Mouse (Mus musculus) midbrain, embryonic 14.5 days (tissue): ENCODE data around the gene Tmem88. TPM values are rescaled to one million over a fixed set of nuclear protein-coding genes. Genes with fewer than 3 reads are reported as not detected.

Source experiments
- ATAC-seq: fragments of 200-750 bp; cut with Nextera tagmentation; 2 replicates; pipeline ENCODE4 v1.8.0; 2017; ENCODE audit warnings: moderate number of reproducible peaks, moderate library complexity; ENCODE audit not compliant: low FRiP score, low TSS enrichment
- DNase-seq: peaks from one replicate; pipeline ENCODE4 v3.0.0-alpha.2; 2015
- H3K27ac ChIP-seq: fragments of 300-500 bp; sonication (generic); replicated peaks from 2 replicates; pipeline ENCODE4 v1.5.1; 2014; ENCODE audit warnings: mild to moderate bottlenecking, low read depth, low read length, moderate library complexity
- H3K27me3 ChIP-seq: fragments of 300-500 bp; sonication (generic); 2 replicates; pipeline ENCODE4 v1.6.1; 2014; ENCODE audit warnings: low read length, control low read depth, mixed read lengths; ENCODE audit not compliant: control insufficient read depth, insufficient read depth
- H3K36me3 ChIP-seq: fragments of 300-500 bp; sonication (generic); 2 replicates; pipeline ENCODE4 v1.6.1; 2014; ENCODE audit warnings: low read length, control low read depth; ENCODE audit not compliant: control insufficient read depth, insufficient read depth
- H3K4me1 ChIP-seq: fragments of 300-500 bp; sonication (generic); 2 replicates; pipeline ENCODE4 v1.6.1; 2014; ENCODE audit warnings: mild to moderate bottlenecking, antibody characterized with exemption, low read length, control low read depth; ENCODE audit not compliant: control insufficient read depth, insufficient read depth
- H3K4me2 ChIP-seq: fragments of 300-500 bp; sonication (generic); 2 replicates; pipeline ENCODE4 v1.6.1; 2014; ENCODE audit warnings: mild to moderate bottlenecking, low read length, moderate library complexity
- H3K4me3 ChIP-seq: fragments of 300-500 bp; sonication (generic); replicated peaks from 2 replicates; pipeline ENCODE4 v1.5.1; 2014; ENCODE audit warnings: low read depth, low read length
- H3K9ac ChIP-seq: fragments of 300-500 bp; sonication (generic); replicated peaks from 2 replicates; pipeline ENCODE4 v1.6.1; 2014; ENCODE audit warnings: mild to moderate bottlenecking, low read length, moderate library complexity
- H3K9me3 ChIP-seq: fragments of 300-500 bp; sonication (generic); 2 replicates; pipeline ENCODE4 v1.6.1; 2016; ENCODE audit warnings: low read length, control low read depth, mixed read lengths; ENCODE audit not compliant: control insufficient read depth
- WGBS: fragments of 180-500 bp; shearing (Covaris S2); extraction: QIAGEN DNeasy Blood & Tissue Kit; methylation state at CpG from one replicate; pipeline ENCODE4 v1.1.7; 2014; 5-methylcytosine and 5-hydroxymethylcytosine counted together
- polyA plus RNA-seq: library from polyadenylated mRNA; unstranded; fragments of >200 nt; fragmentation: Nextera tagmentation; extraction: Ambion mirVana; gene quantifications from 2 replicates; pipeline ENCODE4 v1.2.1, GENCODE M21; 2014

Gene Tmem88
- polyA plus RNA-seq, 1 experiment from 2014 or later: 4.9 TPM

DNA sequence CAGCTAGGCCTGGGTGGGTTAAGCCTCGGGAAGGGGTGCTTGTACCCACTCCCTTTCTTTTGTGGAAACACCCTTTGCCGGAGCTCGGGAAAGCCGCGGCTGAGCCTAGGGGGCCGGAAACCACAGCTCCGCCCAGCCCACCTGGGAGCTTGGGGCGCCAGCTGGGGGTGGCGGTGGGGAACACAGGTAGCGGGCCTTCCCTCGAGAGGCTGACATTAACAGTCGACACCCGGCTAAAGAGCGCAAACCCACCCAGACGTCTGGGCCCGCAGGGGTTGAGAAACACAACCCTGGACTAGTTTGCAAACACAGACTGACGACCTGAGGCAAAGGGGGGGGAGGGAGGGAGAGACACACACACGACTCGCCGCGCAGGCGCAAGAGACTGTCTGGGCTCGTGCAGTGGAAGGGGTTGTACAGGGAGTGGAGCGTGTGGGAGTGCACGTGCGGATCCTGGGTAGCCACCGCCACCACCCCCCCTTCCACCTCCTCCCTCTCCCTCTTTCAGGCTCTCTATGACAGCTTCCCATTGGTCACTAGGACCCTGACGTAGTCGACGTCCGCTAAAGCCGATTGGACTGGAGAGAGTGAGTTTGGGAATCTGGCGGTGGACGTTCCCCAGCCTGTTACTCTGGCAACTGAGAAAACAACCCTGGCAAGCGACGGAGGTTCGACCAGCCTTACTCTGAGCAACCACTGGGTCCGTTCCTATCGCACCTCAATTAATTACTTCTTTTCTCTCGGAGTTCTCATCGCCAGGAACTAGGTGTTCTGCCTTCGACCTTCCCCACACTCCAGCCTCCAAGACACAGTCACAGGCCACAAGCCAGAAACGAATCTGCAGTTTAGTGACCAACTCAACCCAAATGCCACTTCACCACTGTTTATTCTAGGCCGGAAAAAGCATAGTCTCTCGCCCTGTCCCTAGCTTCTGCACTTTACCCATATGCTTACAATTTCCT is 20.7 kb upstream of the Tmem88 start:
- peaks cover 43% of the 10 kb centered on the region for H3K4me1 ChIP-seq
- under 1% methylated on average over 45 of the region's 45 CpGs for WGBS

GRCm38 (mm10) chr11:69417449-69418384 is 19.7 kb upstream of the Tmem88 start:
- H3K9me3 ChIP-seq: no peaks in the 10 kb centered on the region
- DNase-seq (peak; percentile 95), ATAC-seq (peak; percentile 53)
- H3K4me3 ChIP-seq: peak overlapping the region; percentile 62
- H3K4me1 ChIP-seq: peaks cover 53% of the 10 kb centered on the region
- H3K36me3 ChIP-seq: peaks cover 5% of the 10 kb centered on the region
- under 1% methylated on average over 39 of the region's 39 CpGs for WGBS
- H3K4me2 ChIP-seq: peak overlapping the region; percentile 99
- H3K9ac ChIP-seq: peak overlapping the region; percentile 59
- peak overlapping the region; percentile 100 for H3K27ac ChIP-seq
- H3K27me3 ChIP-seq: peaks cover 19% of the 10 kb centered on the region

More for the DNA sequence above, 20.7 kb upstream of the Tmem88 start:
- Histone ChIP-seq H3K4me2 (peak overlapping the region; percentile 99), H3K27ac (peak overlapping the region; percentile 100), H3K36me3 (no peaks in the 10 kb centered on the region), H3K27me3 (peaks cover 23% of the 10 kb centered on the region), H3K9me3 (no peaks in the 10 kb centered on the region), H3K9ac (peak overlapping the region; percentile 59), H3K4me3 (peak overlapping the region; percentile 62)
- peak; percentile 89 for ATAC-seq
- DNase-seq: peak; percentile 98

DNA sequence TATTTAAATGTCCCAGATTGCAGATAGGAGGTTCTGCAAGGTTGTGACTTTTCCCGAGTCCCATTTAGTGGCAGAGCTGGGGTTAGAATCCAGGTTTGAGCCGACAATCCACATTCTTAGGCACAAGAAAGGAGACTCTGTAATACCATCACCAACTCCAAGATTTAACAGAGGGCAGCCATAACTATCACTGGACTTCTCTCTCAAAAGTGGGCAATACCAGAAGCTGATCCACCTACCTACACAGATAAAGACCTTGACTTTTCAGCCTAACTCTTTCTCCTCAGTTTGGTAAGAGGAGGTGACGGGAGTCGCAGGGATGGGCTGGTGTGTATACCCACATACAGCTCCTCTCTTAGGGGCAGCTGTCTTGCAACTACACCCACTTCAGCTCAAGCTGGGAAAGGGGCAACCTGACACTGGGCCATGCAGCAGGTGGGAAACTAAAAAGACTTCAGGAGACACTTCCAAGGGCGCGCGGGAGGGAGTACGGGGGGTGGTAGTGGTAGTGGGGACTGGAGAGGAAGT is 19.0 kb upstream of the Tmem88 start:
- H3K4me2 ChIP-seq: peak overlapping the region; percentile 99
- DNase-seq: no peak
- H3K9me3 ChIP-seq: no peaks in the 10 kb centered on the region
- H3K4me3 ChIP-seq: peak overlapping the region; percentile 62
- peak overlapping the region; percentile 100 for H3K27ac ChIP-seq
- H3K36me3 ChIP-seq: peaks cover 11% of the 10 kb centered on the region
- peak overlapping the region; percentile 53; the same call in 1 of the 2 replicates for H3K9ac ChIP-seq
- H3K4me1 ChIP-seq: peaks cover 60% of the 10 kb centered on the region
- no peak for ATAC-seq
- WGBS: 3% methylated on average over 8 of the region's 8 CpGs
- peaks cover 12% of the 10 kb centered on the region for H3K27me3 ChIP-seq

- peaks cover 65% of the 10 kb centered on the region for H3K4me1 ChIP-seq
- peak overlapping the region; percentile 53 for H3K9ac ChIP-seq
- WGBS: under 1% methylated on average over 4 of the region's 4 CpGs
- no peak for ATAC-seq
- peak; percentile 33 for DNase-seq
- H3K27me3 ChIP-seq: peaks cover 7% of the 10 kb centered on the region
- peak overlapping the region; percentile 99 for H3K4me2 ChIP-seq
- peak overlapping the region; percentile 100 for H3K27ac ChIP-seq
- peak overlapping the region; percentile 62 for H3K4me3 ChIP-seq
- peaks cover 16% of the 10 kb centered on the region for H3K36me3 ChIP-seq
- H3K9me3 ChIP-seq: no peaks in the 10 kb centered on the region
Measured at GRCm38 (mm10) chr11:69416509-69416908, 18.5 kb upstream of the Tmem88 start.

- peaks cover under 1% of the 10 kb centered on the region for H3K27me3 ChIP-seq
- H3K9me3 ChIP-seq: no peaks in the 10 kb centered on the region
- ATAC-seq: peak; percentile 31; the same call in 1 of the 2 replicates
- peaks cover 65% of the 10 kb centered on the region for H3K4me1 ChIP-seq
- H3K4me3 ChIP-seq: peak overlapping the region; percentile 62
- peak overlapping the region; percentile 99 for H3K4me2 ChIP-seq
- under 1% methylated on average over 23 of the region's 25 CpGs for WGBS
- DNase-seq: peak; percentile 87
- H3K36me3 ChIP-seq: peaks cover 16% of the 10 kb centered on the region
- peak overlapping the region; percentile 92 for H3K9ac ChIP-seq
- peak overlapping the region; percentile 100 for H3K27ac ChIP-seq
Measured at GRCm38 (mm10) chr11:69415668-69416451, 17.8 kb upstream of the Tmem88 start.

GRCm38 (mm10) chr11:69415327-69415667 is 17.3 kb upstream of the Tmem88 start:
- H3K4me1 ChIP-seq: peaks cover 62% of the 10 kb centered on the region
- no peaks in the 10 kb centered on the region for H3K27me3 ChIP-seq
- peak overlapping the region; percentile 100 for H3K27ac ChIP-seq
- H3K4me3 ChIP-seq: peak overlapping the region; percentile 62
- ATAC-seq (peak; percentile 26), DNase-seq (peak; percentile 82)
- WGBS: 1% methylated on average over 3 of the region's 3 CpGs
- H3K4me2 ChIP-seq: peak overlapping the region; percentile 99
- H3K36me3 ChIP-seq: peaks cover 16% of the 10 kb centered on the region
- peak overlapping the region; percentile 92 for H3K9ac ChIP-seq
- H3K9me3 ChIP-seq: no peaks in the 10 kb centered on the region

DNA sequence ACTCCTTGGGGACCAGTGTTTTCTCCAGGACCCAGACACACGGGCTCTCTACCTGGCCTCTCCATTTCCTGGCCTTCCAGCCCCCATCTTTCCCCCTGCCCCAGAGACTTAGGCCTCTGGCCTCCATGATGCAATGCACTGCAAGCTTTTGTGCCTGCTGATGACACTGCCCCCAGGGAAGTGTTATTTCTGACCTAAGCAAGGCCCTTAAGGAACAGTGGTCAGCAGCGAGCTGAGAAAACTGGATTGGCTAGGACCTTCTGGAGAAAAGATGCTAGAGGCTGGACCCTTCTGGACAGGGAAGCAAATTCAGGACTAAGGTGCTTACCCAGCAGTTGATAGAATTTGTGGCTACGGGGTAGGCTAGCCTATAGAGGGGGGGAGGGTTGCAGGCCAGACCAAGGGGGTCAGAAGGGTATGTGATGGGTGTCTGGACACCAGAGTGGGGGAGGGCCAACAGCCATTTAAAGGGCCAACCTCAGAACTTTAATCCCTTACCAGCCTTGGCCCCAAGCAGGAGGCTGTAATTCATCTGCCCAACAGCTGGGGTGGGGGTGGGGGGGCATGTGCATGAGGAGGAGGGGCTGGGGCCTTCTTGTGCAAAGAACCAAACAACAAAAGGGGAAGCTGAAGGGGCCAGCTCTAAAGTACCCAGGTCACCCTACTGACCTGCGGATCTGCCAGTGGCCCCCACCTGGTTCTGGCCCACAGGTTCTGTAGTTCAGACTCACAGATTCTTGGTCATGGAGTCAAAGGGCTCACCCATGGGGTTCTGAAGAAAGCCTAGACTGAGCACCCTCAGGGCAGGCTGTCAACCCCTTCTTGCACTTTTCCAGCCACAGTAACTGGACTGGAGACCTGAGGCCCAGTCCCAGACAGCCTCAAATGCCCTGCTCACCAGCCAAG is 16.6 kb upstream of the Tmem88 start:
- 12% methylated on average over 4 of the region's 4 CpGs for WGBS
- Histone ChIP-seq H3K4me1 (peaks cover 59% of the 10 kb centered on the region), H3K4me2 (peak overlapping the region; percentile 99), H3K4me3 (peak overlapping the region; percentile 62), H3K9ac (peak overlapping the region; percentile 92), H3K36me3 (peaks cover 16% of the 10 kb centered on the region), H3K27me3 (no peaks in the 10 kb centered on the region), H3K27ac (peak overlapping the region; percentile 100), H3K9me3 (no peaks in the 10 kb centered on the region)
- no peak for DNase-seq
- no peak for ATAC-seq
